Mouse (Mus musculus) splenic B cell, adult 2 months (primary cell): ENCODE data around the gene Pak1.
A peak's percentile ranks its signal among the peaks of the same experiment; 100 is the strongest.
"Not testable (repeated sequence)": the region's sequence is repeated elsewhere in the genome, so short reads cannot be mapped to it uniquely, and the experiment has no call there.

Experiments used
- DNase-seq: peaks from one replicate; pipeline ENCODE4 v3.0.0-alpha.2; 2011; ENCODE audit warnings: low read depth, low spot score
- H3K27me3 ChIP-seq: 2 replicates; pipeline ENCODE4 v1.6.1; 2012; ENCODE audit warnings: mild to moderate bottlenecking, low read length, moderate library complexity, mixed read lengths; ENCODE audit not compliant: control insufficient read depth, poor library complexity, insufficient read depth, severe bottlenecking
- H3K36me3 ChIP-seq: 2 replicates; pipeline ENCODE4 v1.6.1; 2012; ENCODE audit warnings: mild to moderate bottlenecking, low read length, moderate library complexity, mixed read lengths; ENCODE audit not compliant: control insufficient read depth, poor library complexity, insufficient read depth, severe bottlenecking

Pak1 gene

DNA sequence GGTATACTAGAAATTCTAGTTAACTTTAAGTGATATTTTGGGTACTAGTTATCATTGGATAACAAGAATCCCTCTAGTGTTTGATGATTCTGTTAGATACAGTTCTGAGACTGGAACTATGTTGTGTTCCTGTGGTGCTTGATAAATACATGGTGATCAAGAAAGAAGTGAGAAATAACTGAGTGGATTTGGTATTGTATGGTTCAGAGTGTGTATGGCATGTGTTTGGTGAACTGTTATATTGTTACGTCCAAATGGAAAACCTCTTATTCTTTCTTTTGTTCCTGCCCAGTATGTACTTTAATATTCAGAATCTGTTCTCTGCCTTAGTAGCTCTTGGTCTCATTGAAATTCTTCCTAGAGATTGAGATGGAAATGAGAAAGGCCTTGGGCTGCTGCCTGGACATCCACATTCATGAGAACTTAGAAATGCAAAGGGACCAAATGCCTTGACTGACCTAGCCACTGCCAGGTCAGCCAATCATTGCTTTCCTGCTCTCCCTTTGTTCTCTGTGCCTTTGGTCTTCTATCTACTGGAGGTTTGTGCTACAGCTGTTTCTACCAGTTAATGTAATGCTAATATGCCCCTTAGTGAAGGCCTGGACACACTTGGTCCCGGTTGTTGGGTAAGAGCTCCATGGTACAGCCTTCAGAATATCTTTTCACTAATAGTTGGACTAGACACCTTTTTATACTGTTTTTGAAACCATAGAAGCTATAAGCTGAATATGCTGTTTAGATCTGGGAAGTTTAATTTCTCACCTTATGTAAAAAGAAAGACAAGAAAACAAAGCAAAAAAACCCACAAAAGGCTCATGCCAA is 16.1 kb downstream of the Pak1 start:
- DNase-seq = no peak
- Histone ChIP-seq H3K27me3 (no peaks in the 10 kb centered on the region), H3K36me3 (no peaks in the 10 kb centered on the region)

DNA sequence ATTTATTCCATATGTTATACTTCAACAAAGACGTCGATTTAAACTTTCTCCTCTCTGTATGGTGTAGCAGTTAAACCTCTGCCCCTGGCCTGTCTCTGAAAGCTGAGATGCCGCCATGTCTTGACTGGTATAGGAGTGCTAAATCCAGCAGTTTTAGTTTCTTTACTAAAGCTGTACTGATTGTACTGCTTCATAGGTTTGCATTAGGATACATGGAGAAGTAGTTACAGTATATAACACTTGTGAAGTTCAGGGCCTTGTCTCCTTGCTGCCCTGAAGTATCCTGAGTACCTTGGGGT is 16.7 kb downstream of the Pak1 start:
- Histone ChIP-seq H3K36me3 (no peaks in the 10 kb centered on the region), H3K27me3 (no peaks in the 10 kb centered on the region)
- DNase-seq = no peak

DNA sequence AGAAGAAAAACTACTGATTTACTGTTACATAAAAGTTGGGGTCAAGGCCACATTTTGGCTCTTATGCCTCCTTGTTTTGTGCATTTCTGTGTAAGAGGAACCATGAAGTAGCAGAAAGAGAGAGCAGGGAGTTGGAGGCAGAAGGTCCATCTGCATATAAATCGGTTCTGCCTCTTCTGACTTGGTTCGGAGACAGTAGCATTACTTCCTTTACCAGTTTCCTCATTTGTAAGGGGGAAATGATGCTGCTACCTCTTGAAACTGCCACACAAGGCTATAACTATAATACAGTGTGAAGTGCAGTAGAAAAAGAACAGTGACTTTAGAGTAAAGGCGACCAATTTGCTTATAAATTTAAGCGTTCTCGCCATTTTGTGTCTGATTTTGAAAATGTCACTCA is 21.0 kb downstream of the Pak1 start:
- no peaks in the 10 kb centered on the region for H3K36me3 ChIP-seq
- H3K27me3 ChIP-seq = no peaks in the 10 kb centered on the region
- peak; percentile 21 for DNase-seq

DNA sequence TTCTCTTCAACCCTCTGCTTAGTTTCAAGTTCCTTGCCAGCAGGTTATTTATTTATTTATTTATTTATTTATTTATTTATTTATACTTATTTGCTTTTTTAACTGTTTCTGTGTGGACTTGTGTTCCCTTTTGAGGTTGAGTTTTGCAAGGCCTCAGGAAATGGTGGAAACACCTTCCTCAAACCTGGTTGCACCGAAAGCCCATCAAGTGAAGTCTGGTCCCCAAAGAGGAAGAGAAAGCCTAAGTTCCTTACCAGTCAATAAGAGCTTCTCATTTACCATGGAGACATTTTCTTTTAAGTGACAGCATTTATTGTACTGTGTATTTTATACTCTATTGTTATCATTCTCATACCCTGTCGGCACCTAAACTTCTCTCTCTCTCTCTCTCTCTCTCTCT is 33.5 kb downstream of the Pak1 start:
- no peaks in the 10 kb centered on the region for H3K36me3 ChIP-seq
- H3K27me3 ChIP-seq = no peaks in the 10 kb centered on the region
- peak; percentile 3 for DNase-seq

DNA sequence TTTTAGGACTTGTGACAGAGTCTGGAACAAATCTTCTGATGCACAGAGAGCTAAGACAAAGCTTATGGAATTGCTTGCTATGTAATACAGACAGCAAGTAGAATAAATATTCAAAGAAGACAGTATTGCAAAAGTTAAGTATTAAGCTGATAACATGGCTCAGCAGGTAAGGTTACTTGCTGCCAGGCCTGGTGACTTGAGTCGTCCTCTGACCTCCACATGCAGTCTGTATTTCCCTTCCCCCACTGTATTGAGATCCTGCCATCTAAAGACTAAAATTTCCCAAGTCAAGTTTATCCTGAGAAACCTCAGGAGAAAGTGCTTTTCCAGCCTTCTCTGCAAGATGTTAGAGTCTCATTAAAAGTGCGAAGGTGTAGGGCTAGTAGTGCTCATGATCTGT is 40.8 kb downstream of the Pak1 start:
- H3K27me3 ChIP-seq = no peaks in the 10 kb centered on the region
- no peak for DNase-seq
- H3K36me3 ChIP-seq = no peaks in the 10 kb centered on the region

DNA sequence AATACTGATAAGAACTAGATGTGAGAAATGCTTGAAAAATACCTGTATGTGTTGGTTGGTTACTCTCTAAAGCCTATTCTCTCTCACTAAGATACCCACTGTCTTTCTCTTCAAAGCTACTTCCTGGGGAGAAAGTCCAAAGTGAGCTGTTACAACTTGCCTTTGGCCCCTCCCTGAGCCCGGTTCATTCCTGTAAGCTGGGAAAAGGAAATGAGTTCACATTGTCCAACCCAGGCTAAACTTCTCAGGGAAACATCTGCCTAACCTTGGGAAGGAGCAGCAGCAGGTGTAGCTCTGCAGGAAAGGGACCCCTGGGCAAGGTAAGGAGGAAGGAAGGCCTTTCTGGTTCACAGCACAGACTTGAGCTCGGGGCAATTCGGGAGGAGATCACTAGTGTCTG is 42.4 kb downstream of the Pak1 start:
- H3K27me3 ChIP-seq = no peaks in the 10 kb centered on the region
- H3K36me3 ChIP-seq = no peaks in the 10 kb centered on the region
- no peak for DNase-seq

DNA sequence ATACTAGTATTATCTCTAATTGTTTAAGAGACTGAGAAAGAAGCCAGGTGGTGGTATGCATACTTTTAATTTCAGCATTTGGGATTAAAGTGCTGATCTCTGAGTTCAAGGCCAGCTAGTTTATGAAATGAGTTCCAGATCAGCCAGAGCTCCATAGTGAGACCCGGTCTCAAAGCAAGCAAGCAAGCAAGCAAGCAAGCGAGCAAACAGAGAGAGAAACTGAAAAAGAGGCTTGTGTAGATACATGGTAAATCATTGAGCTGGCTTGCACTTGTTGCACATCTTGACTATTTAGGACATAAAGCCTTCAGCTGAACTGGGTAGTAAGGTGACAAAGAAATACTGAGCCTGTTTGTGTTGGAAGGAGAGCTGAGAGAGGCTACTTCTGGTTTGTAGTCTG is 44.6 kb downstream of the Pak1 start:
- H3K27me3 ChIP-seq = no peaks in the 10 kb centered on the region
- no peak for DNase-seq
- H3K36me3 ChIP-seq = no peaks in the 10 kb centered on the region

DNA sequence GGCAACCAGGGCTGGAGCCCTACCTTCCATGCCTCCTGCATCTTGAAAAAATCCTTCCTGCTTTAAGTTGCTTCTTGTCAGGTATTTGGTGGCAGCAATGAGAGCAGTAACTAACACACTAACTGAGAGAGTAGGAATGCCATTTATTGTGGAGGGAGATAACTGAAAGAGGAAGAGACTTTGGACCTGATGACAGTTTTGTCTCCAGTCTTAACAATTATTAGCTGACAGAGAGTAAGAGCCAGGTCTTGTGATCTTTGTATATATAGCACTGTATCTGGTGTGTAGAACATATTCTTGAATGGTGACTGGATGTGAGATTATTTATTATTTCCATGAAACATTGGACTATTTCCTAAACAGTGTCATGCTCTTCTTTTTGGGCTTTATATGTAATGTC is 50.2 kb downstream of the Pak1 start:
- DNase-seq = no peak
- Histone ChIP-seq H3K27me3 (0 out of 2 replicates have a peak, but pooled peaks cover 2% of the 10 kb centered on the region), H3K36me3 (no peaks in the 10 kb centered on the region)

DNA sequence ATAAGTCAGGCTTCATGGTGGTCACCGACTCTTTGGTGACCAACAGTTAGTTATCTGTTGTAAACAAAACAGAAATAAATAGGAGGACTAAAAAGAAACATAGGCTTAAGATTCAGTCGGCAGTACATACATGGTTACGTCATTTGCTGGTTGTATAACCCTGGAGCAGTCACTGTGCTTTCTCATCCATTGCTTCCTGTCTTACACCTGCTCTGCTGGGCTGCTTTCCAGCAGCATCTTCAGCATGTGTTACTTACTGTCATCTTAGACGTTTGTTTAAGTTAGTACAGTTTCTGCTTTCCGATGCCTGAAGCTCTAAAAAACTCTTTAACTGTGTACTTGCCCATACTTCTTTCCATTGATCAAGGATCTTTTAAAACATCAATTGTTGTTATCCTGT is 53.0 kb downstream of the Pak1 start:
- Histone ChIP-seq H3K27me3 (0 out of 2 replicates have a peak, but pooled peaks cover 2% of the 10 kb centered on the region), H3K36me3 (no peaks in the 10 kb centered on the region)
- peak; percentile 32 for DNase-seq

DNA sequence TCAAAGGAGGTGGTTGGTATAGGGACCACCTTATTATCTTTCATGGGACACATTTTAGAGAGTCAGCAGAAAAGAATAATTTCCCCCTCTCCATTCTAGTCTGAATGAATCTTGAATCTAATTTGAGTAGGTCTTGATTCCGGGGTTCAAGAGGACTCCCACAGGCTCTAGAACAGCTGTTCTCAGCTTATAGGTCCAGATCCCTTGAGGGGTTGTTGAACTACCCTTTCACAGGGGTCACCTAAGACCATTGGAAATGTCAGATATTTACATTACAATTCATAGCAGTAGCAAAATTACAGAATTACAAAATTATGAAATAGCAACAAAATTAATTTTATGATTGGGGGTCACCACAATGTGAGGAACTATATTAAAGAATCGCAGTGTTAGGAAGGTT is 54.0 kb downstream of the Pak1 start:
- Histone ChIP-seq H3K36me3 (no peaks in the 10 kb centered on the region), H3K27me3 (0 out of 2 replicates have a peak, but pooled peaks cover 2% of the 10 kb centered on the region)
- no peak for DNase-seq

DNA sequence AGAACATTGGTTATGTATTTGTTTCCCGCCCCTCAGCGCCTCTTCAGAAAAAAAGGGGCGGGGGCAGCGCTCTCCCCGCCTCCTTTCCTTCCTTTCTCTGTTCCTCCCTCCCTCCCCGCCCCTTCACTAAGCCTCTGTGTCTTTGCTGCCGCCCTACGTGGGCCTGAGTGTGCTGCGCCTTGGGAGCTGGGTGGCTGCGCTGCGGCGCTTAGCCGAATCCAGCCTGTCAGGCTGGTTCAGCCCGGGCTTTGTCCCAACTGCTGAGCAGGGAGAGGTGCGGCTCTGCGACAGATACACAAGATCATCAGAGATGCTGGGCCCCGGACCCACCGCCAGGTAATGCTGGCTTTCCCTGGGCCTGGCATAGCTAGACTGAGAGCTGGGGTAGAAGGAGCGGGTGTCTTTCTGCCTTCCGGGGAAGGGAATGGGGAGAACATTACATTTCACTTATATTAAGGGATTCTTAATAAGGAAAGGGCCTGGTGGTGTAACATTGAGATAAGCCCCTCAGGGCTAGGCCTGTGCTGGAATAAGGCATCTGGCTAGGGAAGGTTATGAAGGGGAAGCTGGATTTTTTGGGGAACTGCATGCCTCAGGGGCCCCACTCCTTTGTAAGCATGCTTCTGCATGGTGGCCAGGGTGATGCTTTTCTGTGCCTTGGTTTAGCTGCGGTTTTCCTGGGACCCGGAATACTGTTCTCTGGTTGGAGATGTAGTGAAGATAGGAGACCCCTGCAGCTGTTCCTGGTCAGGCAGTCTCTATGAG is 54.6 kb downstream of the Pak1 start:
- DNase-seq = peak; percentile 74
- Histone ChIP-seq H3K36me3 (no peaks in the 10 kb centered on the region), H3K27me3 (0 out of 2 replicates have a peak, but pooled peaks cover 2% of the 10 kb centered on the region)

DNA sequence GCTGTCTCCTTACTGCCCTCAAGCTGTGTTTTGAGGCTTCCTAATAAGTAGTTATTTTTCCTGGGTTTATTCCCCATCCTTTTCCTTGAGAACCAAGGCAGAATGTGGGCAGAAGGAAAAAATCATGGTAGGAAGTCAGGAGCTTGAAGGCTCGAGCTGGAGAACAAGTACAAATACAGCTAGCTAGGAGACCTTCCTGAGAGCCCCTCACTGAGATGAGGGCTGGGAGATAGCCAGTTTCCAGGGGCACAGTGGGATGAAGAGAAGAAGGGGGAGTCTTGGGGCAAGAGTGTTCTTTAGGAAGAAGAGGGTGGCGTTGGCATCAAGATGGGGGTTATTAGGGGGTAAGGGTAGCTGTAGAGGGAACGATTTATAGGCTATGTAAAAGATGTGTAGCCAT is 56.1 kb downstream of the Pak1 start:
- Histone ChIP-seq H3K36me3 (no peaks in the 10 kb centered on the region), H3K27me3 (0 out of 2 replicates have a peak, but pooled peaks cover 2% of the 10 kb centered on the region)
- DNase-seq = no peak

DNA sequence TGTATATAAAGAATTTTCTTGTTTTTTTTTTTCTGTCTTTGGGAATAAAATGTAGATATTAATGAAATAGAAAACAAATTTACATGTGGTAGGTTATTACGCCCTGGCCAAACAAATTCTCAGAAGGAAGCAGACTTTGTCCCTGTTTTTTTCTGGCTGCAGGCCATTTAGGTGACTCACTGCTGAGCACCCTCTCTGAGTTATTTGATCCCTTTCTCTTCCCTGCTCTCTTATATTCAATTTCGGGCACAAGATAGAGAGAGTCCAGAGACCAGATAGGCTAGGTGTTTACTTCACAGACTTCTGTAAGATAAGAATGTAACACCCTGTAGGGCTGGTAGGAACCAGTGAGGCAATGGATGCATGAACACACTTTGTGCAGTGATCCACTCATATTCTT is 57.2 kb downstream of the Pak1 start:
- DNase-seq = no peak
- 0 out of 2 replicates have a peak, but pooled peaks cover 2% of the 10 kb centered on the region for H3K27me3 ChIP-seq
- H3K36me3 ChIP-seq = no peaks in the 10 kb centered on the region

DNA sequence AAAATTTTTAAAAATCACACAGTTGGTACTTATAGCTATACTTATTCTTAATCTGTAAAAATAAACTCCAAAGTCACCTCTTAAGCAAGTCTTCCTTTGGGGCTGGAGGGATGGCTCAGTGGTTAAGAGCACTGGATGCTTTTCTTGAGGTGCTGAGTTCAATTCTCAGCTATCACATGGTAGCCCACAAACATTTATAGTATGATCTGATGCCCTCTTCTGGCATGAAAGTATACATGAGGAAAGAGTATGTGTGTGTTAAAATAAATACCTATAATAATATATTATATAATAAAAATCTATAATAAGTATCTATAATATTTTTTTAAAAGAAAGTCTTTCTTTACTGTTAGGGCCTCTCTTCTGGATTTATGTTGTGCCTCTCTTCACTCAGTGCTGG is 58.2 kb downstream of the Pak1 start:
- H3K27me3 ChIP-seq = 0 out of 2 replicates have a peak, but pooled peaks cover 2% of the 10 kb centered on the region
- H3K36me3 ChIP-seq = no peaks in the 10 kb centered on the region
- DNase-seq = peak; percentile 2

DNA sequence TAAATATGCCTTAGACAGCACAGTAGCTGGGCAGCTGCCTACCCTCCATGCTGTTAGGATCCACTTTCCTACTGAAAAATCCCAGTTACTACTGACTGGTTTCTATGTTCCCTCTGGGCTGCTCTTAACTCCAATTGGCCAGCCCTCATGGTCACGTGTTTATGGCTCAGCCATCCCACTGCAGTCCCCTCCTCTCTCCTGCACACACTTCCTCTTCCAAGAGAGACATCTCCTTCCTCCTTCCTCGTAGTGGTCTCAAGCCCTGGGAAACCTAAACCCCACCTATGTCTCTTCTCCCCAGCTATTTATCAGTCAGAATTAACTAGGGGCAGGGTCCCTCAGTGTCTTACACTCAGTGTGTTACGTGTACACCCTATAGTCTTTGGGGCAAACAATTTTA is 61.2 kb downstream of the Pak1 start:
- H3K27me3 ChIP-seq, H3K36me3 ChIP-seq, DNase-seq: not testable (repeated sequence)
